Mouse (Mus musculus) spleen, adult 10 weeks (tissue): Measurements from ENCODE around the gene Vmn1r176. TPM values are rescaled to one million over a fixed set of nuclear protein-coding genes. Genes with fewer than 3 reads are reported as not detected.

Experiments used
- polyA plus RNA-seq: library from polyadenylated mRNA; stranded (reverse); fragments of 350-450 nt; fragmentation: Illumina TruSeq; extraction: RNeasy Lipid Tissue Mini Kit (QIAGEN cat#74804); gene quantifications from one replicate; pipeline ENCODE4 v1.2.3, GENCODE M21; 2015; ENCODE audit warnings: low replicate concordance; ENCODE audit not compliant: insufficient read depth

Vmn1r176 gene
- not detected for polyA plus RNA-seq

GRCm38 (mm10) chr7:23837272-23837671 is at the start of gene Vmn1r176:
Vmn1r176 (minus strand) TSS chr7:23837372.

DNA sequence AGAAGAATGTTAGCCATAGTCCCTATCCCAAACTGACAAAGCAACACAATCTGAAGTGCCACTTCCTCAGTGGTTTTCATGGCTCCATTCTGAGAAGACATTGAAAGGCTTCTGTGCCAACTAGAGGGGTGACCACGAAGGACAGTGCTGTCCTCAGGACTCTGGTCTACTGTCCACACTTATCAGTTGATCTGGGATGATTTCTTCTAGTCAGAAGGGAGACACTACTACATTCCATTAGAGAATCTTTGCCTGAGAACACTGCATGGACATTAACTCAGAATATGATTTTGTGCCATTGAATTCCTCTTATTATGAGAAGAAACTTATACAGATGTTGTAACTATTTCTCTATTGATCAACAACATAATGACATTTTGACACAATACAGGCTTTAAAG is 29.2 kb upstream of the Vmn1r176 start, which contains the start of gene Vmn1r177:
TSS of gene Vmn1r177 (minus strand) at position 101 of the 400 bp plus-strand sequence.

DNA sequence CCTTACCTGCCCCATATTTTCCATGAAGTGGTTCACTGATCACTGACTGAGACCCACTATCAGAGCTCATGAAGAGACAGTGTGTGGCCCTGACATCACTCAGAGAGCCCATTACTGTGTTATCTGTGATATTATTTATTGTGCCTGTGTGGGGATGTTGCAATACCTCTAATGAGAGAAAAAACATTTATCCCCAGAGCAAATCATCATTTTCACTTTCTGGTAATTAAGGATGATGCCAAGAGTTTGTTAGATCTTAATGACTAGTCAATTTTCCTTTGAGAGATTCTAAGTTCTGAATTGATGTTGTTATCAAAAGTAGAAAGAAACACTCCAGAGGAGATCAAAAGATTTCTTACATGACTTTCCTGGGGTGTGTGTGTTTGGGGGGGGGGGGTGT is 26.6 kb downstream of the Vmn1r176 start, which contains the start of gene Vmn1r175:
TSS of gene Vmn1r175 (minus strand) at position 101 of the 400 bp plus-strand sequence.

Other genes starting within 250 kb of the Vmn1r176 start
- not detected for gene Vmn1r170, start 231.2 kb downstream of the Vmn1r176 start, polyA plus RNA-seq
- not detected for gene Vmn1r171, start 206.7 kb downstream of the Vmn1r176 start, polyA plus RNA-seq
- gene Vmn1r172, start 179.1 kb downstream of the Vmn1r176 start, polyA plus RNA-seq, result not detected
- not detected for gene Vmn1r173, start 136.7 kb downstream of the Vmn1r176 start, polyA plus RNA-seq
- not detected for gene Vmn1r174, start 85.1 kb downstream of the Vmn1r176 start, polyA plus RNA-seq
- not detected for gene Vmn1r175, start 26.7 kb downstream of the Vmn1r176 start, polyA plus RNA-seq
- gene Vmn1r177, start 29.1 kb upstream of the Vmn1r176 start, polyA plus RNA-seq, result not detected
- gene Vmn1r178, start 54.6 kb upstream of the Vmn1r176 start, polyA plus RNA-seq, result not detected
- not detected for gene Vmn1r179, start 89.6 kb upstream of the Vmn1r176 start, polyA plus RNA-seq
- gene Vmn1r180, start 113.3 kb upstream of the Vmn1r176 start, polyA plus RNA-seq, result not detected
- not detected for gene Vmn1r181, start 137.2 kb upstream of the Vmn1r176 start, polyA plus RNA-seq
- not detected for gene V1rd19, start 164.3 kb upstream of the Vmn1r176 start, polyA plus RNA-seq
- not detected for gene Vmn1r183, start 215.9 kb upstream of the Vmn1r176 start, polyA plus RNA-seq
- gene Zfp180, start 244.6 kb upstream of the Vmn1r176 start, polyA plus RNA-seq, result 25.4 TPM